Mouse (Mus musculus) forebrain, embryonic 14.5 days (tissue): ENCODE data around the gene Nyap1. TPM values are rescaled to one million over a fixed set of nuclear protein-coding genes. Genes with fewer than 3 reads are reported as not detected.

Experiments used
- ATAC-seq: fragments of 200-750 bp; cut with Nextera tagmentation; 2 replicates; pipeline ENCODE4 v1.8.0; 2017; ENCODE audit warnings: mild to moderate bottlenecking, moderate library complexity
- DNase-seq: peaks from one replicate; pipeline ENCODE4 v3.0.0-alpha.2; 2015; ENCODE audit warnings: low spot score
- H3K27ac ChIP-seq: fragments of 300-500 bp; sonication (generic); 2 replicates; pipeline ENCODE4 v1.5.1; 2014; ENCODE audit warnings: low read depth, mild to moderate bottlenecking, control low read depth, low read length, moderate library complexity
- H3K27me3 ChIP-seq: fragments of 300-500 bp; sonication (generic); replicated peaks from 2 replicates; pipeline ENCODE4 v1.6.1; 2014; ENCODE audit warnings: low read length, control low read depth, mixed read lengths; ENCODE audit not compliant: control insufficient read depth, insufficient read depth
- H3K36me3 ChIP-seq: fragments of 300-500 bp; sonication (generic); 2 replicates; pipeline ENCODE4 v1.6.1; 2014; ENCODE audit warnings: low read length, control low read depth; ENCODE audit not compliant: control insufficient read depth, insufficient read depth
- H3K4me1 ChIP-seq: fragments of 300-500 bp; sonication (generic); 2 replicates; pipeline ENCODE4 v1.6.1; 2014; ENCODE audit warnings: antibody characterized with exemption, low read length, control low read depth; ENCODE audit not compliant: control insufficient read depth, insufficient read depth
- H3K4me2 ChIP-seq: fragments of 300-500 bp; sonication (generic); 2 replicates; pipeline ENCODE4 v1.6.1; 2014; ENCODE audit warnings: mild to moderate bottlenecking, control low read depth, low read length
- H3K4me3 ChIP-seq: fragments of 300-500 bp; sonication (generic); 2 replicates; pipeline ENCODE4 v1.5.1; 2014; ENCODE audit warnings: low read depth, low read length, control low read depth
- H3K9ac ChIP-seq: fragments of 300-500 bp; sonication (generic); 2 replicates; pipeline ENCODE4 v1.6.1; 2014; ENCODE audit warnings: mild to moderate bottlenecking, low read length, control low read depth, moderate library complexity
- H3K9me3 ChIP-seq: fragments of 300-500 bp; sonication (generic); replicated peaks from 2 replicates; pipeline ENCODE4 v1.6.1; 2016; ENCODE audit warnings: low read length, control low read depth, mixed read lengths; ENCODE audit not compliant: control insufficient read depth
- WGBS: fragments of 180-500 bp; shearing (Covaris S2); extraction: QIAGEN DNeasy Blood & Tissue Kit; methylation state at CpG from one replicate; pipeline ENCODE4 v1.1.7; 2014; 5-methylcytosine and 5-hydroxymethylcytosine counted together
- polyA plus RNA-seq: library from polyadenylated mRNA; unstranded; fragments of >200 nt; fragmentation: Nextera tagmentation; extraction: Ambion mirVana; gene quantifications from 2 replicates; pipeline ENCODE4 v1.2.1, GENCODE M21; 2014

Gene Nyap1
- polyA plus RNA-seq, 1 experiment from 2014 or later, result 13.8 TPM

- Histone ChIP-seq H3K27ac (no peak overlapping the region), H3K4me2 (no peak overlapping the region), H3K27me3 (no peaks in the 10 kb centered on the region), H3K9me3 (no peaks in the 10 kb centered on the region), H3K4me3 (no peak overlapping the region), H3K36me3 (no peaks in the 10 kb centered on the region), H3K9ac (no peak overlapping the region), H3K4me1 (peaks cover 3% of the 10 kb centered on the region; the same call in 1 of the 2 replicates)
- ATAC-seq (no peak), DNase-seq (no peak)
These were observed 31.3 kb upstream of the Nyap1 start for GRCm38 (mm10) chr5:137772755-137773154.

DNA sequence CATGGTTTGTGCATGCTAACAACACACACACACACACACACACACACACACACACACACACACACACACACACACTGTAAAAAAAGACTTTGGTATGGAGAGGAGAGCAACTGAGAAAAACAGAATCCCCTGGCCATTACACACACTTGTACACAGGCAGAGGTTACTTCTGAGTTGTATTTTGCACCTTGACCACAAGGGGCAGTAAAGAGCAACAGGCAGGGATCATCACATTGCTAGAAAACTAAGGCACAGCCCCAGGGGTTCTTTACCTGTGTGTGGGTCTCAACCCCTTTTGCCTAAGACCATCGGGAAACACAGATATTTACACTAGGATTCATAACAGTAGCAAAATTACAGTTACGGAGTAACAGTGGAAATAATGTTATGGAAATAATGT, 29.3 kb upstream of the Nyap1 start:
- Histone ChIP-seq H3K4me3 (no peak overlapping the region), H3K4me1 (no peaks in the 10 kb centered on the region), H3K36me3 (no peaks in the 10 kb centered on the region), H3K9ac (no peak overlapping the region), H3K27ac (no peak overlapping the region), H3K9me3 (no peaks in the 10 kb centered on the region), H3K4me2 (no peak overlapping the region), H3K27me3 (no peaks in the 10 kb centered on the region)
- ATAC-seq (peak; percentile 42; the same call in 1 of the 2 replicates), DNase-seq (peak; percentile 71)
- WGBS, result 34% methylated on average over 2 of the region's 2 CpGs

- no peaks in the 10 kb centered on the region for H3K27me3 ChIP-seq
- WGBS, result 11% methylated on average over 1 of the region's 1 CpGs
- no peak overlapping the region for H3K4me3 ChIP-seq
- H3K9me3 ChIP-seq, result no peaks in the 10 kb centered on the region
- H3K9ac ChIP-seq, result no peak overlapping the region
- ATAC-seq, result no peak
- H3K4me2 ChIP-seq, result no peak overlapping the region
- no peaks in the 10 kb centered on the region for H3K4me1 ChIP-seq
- DNase-seq, result no peak
- no peak overlapping the region for H3K27ac ChIP-seq
- no peaks in the 10 kb centered on the region for H3K36me3 ChIP-seq
These were observed 27.1 kb upstream of the Nyap1 start for GRCm38 (mm10) chr5:137768475-137768874.

DNA sequence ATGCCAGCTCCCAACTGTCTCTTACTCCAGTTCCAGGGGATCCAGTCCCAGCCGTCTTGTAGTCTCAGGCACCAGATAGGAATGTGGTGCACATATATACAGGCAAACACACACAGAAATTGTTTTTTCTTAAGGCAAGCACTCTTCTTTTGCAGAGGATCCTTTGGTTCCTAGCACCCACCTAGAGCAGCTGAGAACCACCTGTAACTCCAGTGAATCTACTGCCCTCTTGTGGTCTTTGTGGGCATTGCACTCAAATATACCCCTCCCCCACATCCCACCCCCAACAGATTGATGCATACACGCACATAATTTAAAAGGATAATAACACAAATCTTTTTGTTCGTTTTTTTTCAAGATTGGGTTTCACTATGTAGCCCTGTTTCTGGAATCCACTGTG, 24.9 kb upstream of the Nyap1 start:
- no peaks in the 10 kb centered on the region for H3K4me1 ChIP-seq
- peak; percentile 19 for DNase-seq
- no peak overlapping the region for H3K4me2 ChIP-seq
- no peaks in the 10 kb centered on the region for H3K9me3 ChIP-seq
- WGBS, result 49% methylated on average over 3 of the region's 3 CpGs
- no peaks in the 10 kb centered on the region for H3K27me3 ChIP-seq
- ATAC-seq, result no peak
- no peak overlapping the region for H3K9ac ChIP-seq
- H3K27ac ChIP-seq, result no peak overlapping the region
- H3K36me3 ChIP-seq, result no peaks in the 10 kb centered on the region
- H3K4me3 ChIP-seq, result no peak overlapping the region

DNA sequence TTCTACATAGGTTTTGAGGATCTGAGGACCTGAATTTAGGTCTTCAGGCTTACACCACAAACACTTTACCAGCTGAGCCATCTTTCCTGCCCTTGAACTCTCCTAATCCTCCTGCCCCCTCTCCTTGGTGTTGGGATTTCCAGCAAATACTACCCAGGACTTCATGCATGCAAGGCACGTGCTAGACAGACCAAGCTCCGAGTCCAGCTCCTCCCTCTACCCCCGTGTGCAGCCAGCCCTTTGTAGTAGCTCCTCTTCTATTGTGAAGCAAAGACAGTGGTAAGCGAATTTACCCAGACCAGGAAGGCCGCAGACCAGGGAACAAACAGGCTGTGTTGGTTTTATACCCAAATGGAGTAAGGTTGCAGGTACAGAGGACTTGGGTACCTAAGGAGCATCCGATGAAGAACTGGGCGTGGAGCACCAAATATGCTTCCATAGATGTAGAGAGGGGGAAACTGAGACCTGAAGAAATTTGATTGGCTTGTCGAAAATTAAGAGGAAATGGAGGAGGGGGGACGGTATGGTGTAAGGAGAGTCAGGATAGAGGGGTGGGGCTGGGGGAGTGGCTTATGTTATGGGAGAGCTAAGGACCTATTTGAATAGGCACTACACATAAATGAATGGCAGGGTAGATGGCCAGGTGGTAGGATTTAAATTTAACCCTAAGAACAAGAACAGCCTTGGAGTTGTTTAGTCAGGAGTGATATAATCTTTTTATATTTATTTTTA, 23.4 kb upstream of the Nyap1 start:
- H3K36me3 ChIP-seq, result no peaks in the 10 kb centered on the region
- no peak for ATAC-seq
- H3K4me2 ChIP-seq, result no peak overlapping the region
- H3K9me3 ChIP-seq, result no peaks in the 10 kb centered on the region
- 53% methylated on average over 9 of the region's 9 CpGs for WGBS
- no peak overlapping the region for H3K9ac ChIP-seq
- DNase-seq, result no peak
- no peak overlapping the region for H3K27ac ChIP-seq
- no peaks in the 10 kb centered on the region for H3K27me3 ChIP-seq
- H3K4me1 ChIP-seq, result no peaks in the 10 kb centered on the region
- no peak overlapping the region for H3K4me3 ChIP-seq

DNA sequence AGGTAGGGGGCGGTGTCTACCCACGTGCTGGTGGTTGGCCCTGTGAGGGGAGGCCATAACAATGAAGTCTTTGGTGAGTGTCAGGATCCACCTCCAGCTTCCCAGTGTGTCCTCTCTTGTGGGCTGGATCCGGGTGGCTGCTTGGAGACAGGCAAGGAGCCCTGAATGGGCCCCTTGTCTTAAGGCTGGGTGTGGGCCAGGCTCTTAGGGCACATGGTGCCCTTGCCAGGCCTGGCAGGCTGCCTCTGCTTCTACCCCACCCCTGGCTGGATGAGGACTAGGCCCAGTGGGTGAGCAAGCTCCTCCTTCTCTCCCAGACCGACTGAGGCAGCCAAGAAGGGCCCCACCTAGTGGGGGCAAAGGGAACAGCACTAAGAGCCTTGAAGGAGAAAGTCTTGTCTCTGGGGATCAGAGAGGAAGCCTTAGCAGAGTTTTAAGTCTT, 18.6 kb upstream of the Nyap1 start:
- ATAC-seq, result peak; percentile 83
- no peak overlapping the region for H3K9ac ChIP-seq
- WGBS, result 15% methylated on average over 4 of the region's 4 CpGs
- no peak overlapping the region for H3K4me2 ChIP-seq
- H3K27me3 ChIP-seq, result no peaks in the 10 kb centered on the region
- H3K4me3 ChIP-seq, result no peak overlapping the region
- H3K36me3 ChIP-seq, result peaks cover 15% of the 10 kb centered on the region
- peak overlapping the region; percentile 66; the same call in 1 of the 2 replicates for H3K27ac ChIP-seq
- H3K4me1 ChIP-seq, result peaks cover 22% of the 10 kb centered on the region
- peak; percentile 94 for DNase-seq
- H3K9me3 ChIP-seq, result no peaks in the 10 kb centered on the region

DNA sequence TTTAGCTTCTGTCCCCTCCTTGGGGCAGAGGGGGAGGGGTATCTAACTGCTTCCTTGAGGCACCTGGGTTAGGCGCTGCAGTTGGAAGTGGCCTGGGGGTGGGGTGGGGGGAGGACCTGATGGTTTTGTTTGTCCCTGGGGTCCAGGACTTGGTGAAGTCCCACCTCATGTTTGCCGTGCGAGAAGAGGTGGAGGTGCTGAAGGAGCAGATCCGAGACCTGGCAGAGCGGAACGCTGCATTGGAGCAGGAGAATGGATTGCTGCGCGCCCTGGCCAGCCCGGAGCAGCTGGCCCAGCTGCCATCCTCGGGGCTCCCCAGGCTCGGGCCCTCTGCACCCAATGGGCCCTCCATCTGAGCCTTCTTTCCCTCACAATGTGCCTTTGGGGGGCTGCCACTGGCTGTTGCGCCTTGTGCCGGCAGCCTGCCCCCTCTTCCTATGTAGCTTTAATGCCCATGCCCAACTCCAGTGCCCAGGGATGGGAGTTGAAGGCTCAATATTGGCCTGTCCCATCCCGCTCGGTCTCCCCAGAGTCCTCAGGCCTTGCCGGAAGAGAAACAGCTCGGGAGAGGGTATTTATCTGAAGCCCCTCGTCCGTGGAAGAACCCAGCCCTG, 17.6 kb upstream of the Nyap1 start:
- 86% methylated on average over 19 of the region's 19 CpGs for WGBS

DNA sequence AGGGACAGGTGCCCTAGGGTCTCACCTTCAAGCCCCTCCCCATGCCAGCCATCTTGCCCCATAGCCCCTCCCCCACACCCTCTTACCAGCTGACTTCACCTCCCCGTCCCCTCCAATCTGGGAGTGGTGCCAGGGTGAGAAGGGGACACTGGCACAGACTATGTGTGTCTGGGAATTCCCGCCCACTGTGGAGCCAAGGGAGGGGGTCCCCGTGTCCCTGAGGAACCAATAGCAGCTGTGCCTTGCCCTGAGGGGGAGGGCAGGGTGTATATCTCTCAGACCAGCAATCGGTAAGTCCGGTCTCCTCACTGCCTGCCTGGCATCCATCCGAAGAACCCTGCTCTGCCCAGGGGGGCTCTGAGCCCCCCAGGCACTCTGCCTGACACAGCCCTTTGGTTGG, 16.5 kb upstream of the Nyap1 start:
- peak overlapping the region; percentile 29 for H3K9ac ChIP-seq
- ATAC-seq (peak; percentile 49), DNase-seq (peak; percentile 85)
- no peaks in the 10 kb centered on the region for H3K9me3 ChIP-seq
- no peaks in the 10 kb centered on the region for H3K27me3 ChIP-seq
- H3K27ac ChIP-seq, result peak overlapping the region; percentile 66; the same call in 1 of the 2 replicates
- 28% methylated on average over 6 of the region's 6 CpGs for whole genome bisulfite sequencing
- no peak overlapping the region; the same call in 1 of the 2 replicates for H3K4me2 ChIP-seq
- H3K4me1 ChIP-seq, result peaks cover 22% of the 10 kb centered on the region
- H3K4me3 ChIP-seq, result no peak overlapping the region
- peaks cover 29% of the 10 kb centered on the region for H3K36me3 ChIP-seq

More for the DNA sequence above, 17.6 kb upstream of the Nyap1 start:
- Histone ChIP-seq H3K27ac (peak overlapping the region; percentile 66), H3K4me3 (no peak overlapping the region), H3K4me1 (peaks cover 22% of the 10 kb centered on the region), H3K9me3 (no peaks in the 10 kb centered on the region), H3K27me3 (no peaks in the 10 kb centered on the region), H3K36me3 (peaks cover 19% of the 10 kb centered on the region), H3K9ac (no peak overlapping the region), H3K4me2 (no peak overlapping the region)
- ATAC-seq (no peak), DNase-seq (no peak)
